15 mouse cellular contexts compared by ENCODE assay signal in the genomic region with DNA sequence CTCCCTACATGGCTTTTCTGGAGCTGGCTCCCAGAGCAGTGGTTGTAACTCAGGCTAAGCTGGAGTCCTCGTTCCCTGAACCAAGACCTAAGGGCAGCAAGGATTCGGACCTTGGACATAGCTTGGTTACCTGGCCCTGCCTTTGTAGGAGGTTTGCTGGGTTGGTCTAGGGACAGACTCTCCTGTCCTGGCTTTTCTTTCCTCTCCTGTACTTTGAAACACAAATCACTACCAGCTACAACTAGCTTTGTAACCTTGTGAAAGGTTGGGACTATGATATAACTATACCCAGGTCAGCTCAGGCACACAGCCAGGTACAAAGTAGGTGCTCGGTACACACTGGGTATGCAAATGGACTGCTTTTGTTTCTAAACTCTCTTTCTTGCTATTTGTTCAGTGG.
"Had no signal": no experiment of that assay in that cellular context is flagged by ENCODE, and none has a peak within 500 bp of the region (broad histone marks: within the 10 kb centered on the region; RNA-seq: fewer than 3 reads in every experiment).

No protein-coding gene starts in this region.

- H3K36me3 ChIP-seq: limb, embryonic 12.5 days; liver, embryonic 13.5 days; lung, embryonic 15.5 days; midbrain, embryonic 12.5 days; neural tube, embryonic 13.5 days; stomach, embryonic 15.5 days had no signal

- DNase-seq: layer of hippocampus, adult 9-11 months; layer of hippocampus, postnatal 36 days; liver; liver, embryonic 13.5 days; liver, postnatal 0 days; lung, postnatal 14 days; retina, postnatal 1 day; right cerebral cortex, postnatal 4 days had no signal

- H3K4me2 ChIP-seq: limb, embryonic 12.5 days; liver, embryonic 13.5 days; lung, embryonic 15.5 days; midbrain, embryonic 12.5 days; neural tube, embryonic 13.5 days; stomach, embryonic 15.5 days had no signal

- H3K27ac ChIP-seq: limb, embryonic 12.5 days; liver, embryonic 13.5 days; lung, embryonic 15.5 days; macrophage; midbrain, embryonic 12.5 days; neural tube, embryonic 13.5 days; stomach, embryonic 15.5 days had no signal

- H3K27me3 ChIP-seq: limb, embryonic 12.5 days; midbrain, embryonic 12.5 days; stomach, embryonic 15.5 days had no signal

- H3K4me3 ChIP-seq: limb, embryonic 12.5 days; liver, embryonic 13.5 days; lung, embryonic 15.5 days; midbrain, embryonic 12.5 days; neural tube, embryonic 13.5 days; stomach, embryonic 15.5 days had no signal

- H3K9ac ChIP-seq: limb, embryonic 12.5 days; liver, embryonic 13.5 days; liver, postnatal 0 days; lung, embryonic 15.5 days; midbrain, embryonic 12.5 days; neural tube, embryonic 13.5 days; stomach, embryonic 15.5 days had no signal

- H3K9me3 ChIP-seq: limb, embryonic 12.5 days; liver, embryonic 13.5 days; lung, embryonic 15.5 days; neural tube, embryonic 13.5 days; stomach, embryonic 15.5 days had no signal

- ATAC-seq: liver, postnatal 0 days; midbrain, embryonic 16.5 days had no signal
